ENCODE assay signal across 17 mouse cellular contexts in genomic region chr1:189409906-189410305, GRCm38 (mm10). TPM values are rescaled to one million over a fixed set of nuclear protein-coding genes. Genes with fewer than 3 reads are reported as not detected.
"Had no signal": no experiment of that assay in that cellular context is flagged by ENCODE, and none has a peak within 500 bp of the region (broad histone marks: within the 10 kb centered on the region; RNA-seq: fewer than 3 reads in every experiment).

No protein-coding gene starts in this region.

- H3K27me3 ChIP-seq: neural tube, embryonic 12.5 days; neural tube, embryonic 13.5 days; neural tube, embryonic 15.5 days; stomach, embryonic 15.5 days had no signal

- H3K36me3 ChIP-seq: neural tube, embryonic 12.5 days; neural tube, embryonic 13.5 days; neural tube, embryonic 15.5 days; stomach, embryonic 15.5 days had no signal

- DNase-seq: retina, postnatal 1 day; right cerebral cortex, adult 18-20 months; right cerebral cortex, postnatal 14 days; right cerebral cortex, postnatal 25 days; right cerebral cortex, postnatal 4 days; spleen, adult 18-20 months; thymus, adult 18-20 months; thymus, adult 2 months; thymus, postnatal 14 days; thymus, postnatal 25 days; thymus, postnatal 36 days; thymus, postnatal 4 days had no signal

- H3K4me1 ChIP-seq: neural tube, embryonic 13.5 days; stomach, embryonic 15.5 days had no signal

- H3K9me3 ChIP-seq: neural tube, embryonic 12.5 days; neural tube, embryonic 13.5 days; neural tube, embryonic 15.5 days; stomach, embryonic 15.5 days had no signal

- H3K4me3 ChIP-seq: neural tube, embryonic 12.5 days; neural tube, embryonic 13.5 days; neural tube, embryonic 15.5 days; stomach, embryonic 15.5 days had no signal

RNA-seq across cellular contexts. Expression of gene Kcnk2, which starts 7.8 kb away (rescaled TPM):
- total RNA-seq: neutrophil, adult 5-6 weeks had no signal
